Mouse (Mus musculus) left cerebral cortex, postnatal 25 days (tissue): ENCODE data around the gene Tmem121b. TPM values are rescaled to one million over a fixed set of nuclear protein-coding genes. Genes with fewer than 3 reads are reported as not detected.

Experiments
- DNase-seq, 2 experiments: peaks; one replicate each; pipeline ENCODE4 v3.0.0; 2022; ENCODE audit warnings: low spot score in 2 of 2, mixed read lengths in 1 of 2
- intact Hi-C: fragments of 180-260 bp; cut with DNase I; formaldehyde crosslinking; loops from one replicate; pipeline ENCODE4 v1.15.1; 2025
- total RNA-seq, 2 experiments: library from RNA; stranded (reverse); gene quantifications; 2 replicates each; pipeline ENCODE4 v1.2.3; 2021

Tmem121b gene
- total RNA-seq, 2 experiments from 2014 or later = 65.3 to 78.4 TPM

DNA sequence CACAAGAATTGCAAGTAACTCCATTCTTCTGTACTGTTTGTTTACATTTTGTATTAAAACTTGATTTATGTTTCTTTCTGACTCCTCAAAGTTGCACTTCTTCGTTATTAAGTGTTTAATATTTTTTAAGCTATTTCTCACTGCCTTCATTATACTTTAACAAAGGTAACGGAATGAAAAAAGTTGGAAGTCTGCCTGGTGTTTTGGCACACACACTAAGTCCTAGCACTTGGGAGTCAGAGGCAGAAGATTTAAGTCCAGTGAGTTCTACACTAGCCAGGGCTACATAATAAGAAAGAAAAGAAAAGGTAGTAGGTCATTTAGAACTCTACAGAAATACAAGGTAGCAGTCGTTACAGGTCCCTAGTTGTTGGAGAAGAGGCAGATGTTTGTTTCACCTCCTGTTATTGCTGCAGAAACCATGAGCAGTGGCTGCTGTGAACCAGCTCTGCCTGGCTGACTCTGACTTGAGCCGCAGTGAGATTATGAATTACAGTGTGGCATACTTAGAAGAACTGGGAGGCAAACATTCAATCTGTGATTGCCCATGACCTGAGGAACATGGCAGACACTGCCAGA is 51.3 kb downstream of the Tmem121b start:
- intact Hi-C loops = no loop called here
- no peak for DNase-seq

Other genes with a start within 250 kb of the Tmem121b start
- under 1 TPM in 1 of 2 experiments, not detected in 1; 0.32 TPM for gene D330020A13Rik, start 199.4 kb downstream of the Tmem121b start, total RNA-seq
- 1 to 10 TPM in 1 of 2 experiments, under 1 TPM in 1; 0.55 to 1.3 TPM for gene B4galnt3, start 199.2 kb downstream of the Tmem121b start, total RNA-seq
- gene Kdm5a, start 129.7 kb downstream of the Tmem121b start, total RNA-seq = 10 to 100 TPM; 40.3 to 42.1 TPM
- gene Ccdc77, start 129.4 kb downstream of the Tmem121b start, total RNA-seq = 1 to 10 TPM; 4.1 to 4.7 TPM
- 10 to 100 TPM; 12.1 to 17.0 TPM for gene Il17ra, start 30.6 kb downstream of the Tmem121b start, total RNA-seq
- 10 to 100 TPM; 33.0 to 37.0 TPM for gene Hdhd5, start 37.5 kb upstream of the Tmem121b start, total RNA-seq
- 1 to 10 TPM; 3.4 to 4.6 TPM for gene Cecr2, start 172.6 kb upstream of the Tmem121b start, total RNA-seq